Mouse (Mus musculus) MEL (cell line): ENCODE data around the gene D17Wsu92e.

ENCODE experiments used
- CTCF ChIP-seq, 3 experiments: IDR thresholded peaks in 2 of 3; conservative IDR thresholded peaks in 1 of 3; 2 replicates each; pipeline ENCODE4 v1.5.1; 2011 to 2012; ENCODE audit warnings: low read length in 3 of 3, low read depth in 2 of 3, mild to moderate bottlenecking in 2 of 3, improper control_type of control experiment in 1 of 3, inconsistent platforms in 1 of 3, mixed read lengths in 1 of 3, moderate library complexity in 1 of 3; ENCODE audit not compliant: control insufficient read depth in 1 of 3, insufficient read depth in 1 of 3, poor library complexity in 1 of 3, severe bottlenecking in 1 of 3
- MAX ChIP-seq: IDR thresholded peaks from 2 replicates; pipeline ENCODE4 v1.6.1; 2011; ENCODE audit warnings: low read length, improper control_type of control experiment
- NELFE ChIP-seq: IDR thresholded peaks from 2 replicates; pipeline ENCODE4 v1.6.1; 2011; ENCODE audit warnings: low read depth, low read length, improper control_type of control experiment
- NRF1 ChIP-seq: IDR thresholded peaks from 2 replicates; pipeline ENCODE4 v1.6.1; 2014; ENCODE audit warnings: low read depth, mild to moderate bottlenecking, inconsistent platforms, low read length, improper control_type of control experiment, moderate library complexity; ENCODE audit not compliant: poor library complexity, insufficient read depth, severe bottlenecking
- ZNF384 ChIP-seq: IDR thresholded peaks from 2 replicates; pipeline ENCODE4 v1.6.1; 2012; ENCODE audit warnings: low read depth, mild to moderate bottlenecking, inconsistent platforms, low read length, improper control_type of control experiment

GRCm38 (mm10) chr17:27824941-27825340, 4.5 kb upstream of the D17Wsu92e start:
- TF ChIP-seq NRF1 (no peak), MAX (no peak), NELFE (peak; percentile 30; the same call in 1 of the 2 replicates), CTCF (IDR thresholded peaks at IDR 0.05 in 2 of 3, conservative IDR thresholded peaks at IDR 0.05 in 1 of 3; ENCODE audit: control insufficient read depth in 1 of 3, insufficient read depth in 1 of 3, low read depth in 2 of 3, low read length in 3 of 3, poor library complexity in 1 of 3, severe bottlenecking in 1 of 3) (no peak), ZNF384 (peak; percentile 64; the same call in 1 of the 2 replicates)
